Mouse (Mus musculus) hindbrain, embryonic 11.5 days (tissue): ENCODE data around the gene Ppp1r16b. TPM values are rescaled to one million over a fixed set of nuclear protein-coding genes. Genes with fewer than 3 reads are reported as not detected.
A peak's percentile ranks its signal among the peaks of the same experiment; 100 is the strongest.

ENCODE experiments used
- ATAC-seq: fragments of 200-750 bp; cut with Nextera tagmentation; 2 replicates; pipeline ENCODE4 v1.8.0; 2017; ENCODE audit warnings: mild to moderate bottlenecking, moderate TSS enrichment, moderate library complexity; ENCODE audit not compliant: low FRiP score
- DNase-seq: peaks from one replicate; pipeline ENCODE4 v3.0.0-alpha.2; 2015; ENCODE audit warnings: low spot score
- H3K27ac ChIP-seq: fragments of 300-500 bp; sonication (generic); 2 replicates; pipeline ENCODE4 v1.5.1; 2014; ENCODE audit warnings: mild to moderate bottlenecking, low read depth, low read length
- H3K27me3 ChIP-seq: fragments of 300-500 bp; sonication (generic); 2 replicates; pipeline ENCODE4 v1.6.1; 2014; ENCODE audit warnings: mild to moderate bottlenecking, low read length, moderate library complexity, mixed read lengths; ENCODE audit not compliant: control insufficient read depth, insufficient read depth
- H3K36me3 ChIP-seq: fragments of 300-500 bp; sonication (generic); 2 replicates; pipeline ENCODE4 v1.6.1; 2014; ENCODE audit warnings: mild to moderate bottlenecking, low read length, moderate library complexity, mixed read lengths; ENCODE audit not compliant: control insufficient read depth, insufficient read depth
- H3K4me1 ChIP-seq: fragments of 300-500 bp; sonication (generic); replicated peaks from 2 replicates; pipeline ENCODE4 v1.6.1; 2014; ENCODE audit warnings: low read length, mixed read lengths; ENCODE audit not compliant: control insufficient read depth, insufficient read depth
- H3K4me2 ChIP-seq: fragments of 300-500 bp; sonication (generic); replicated peaks from 2 replicates; pipeline ENCODE4 v1.6.1; 2014; ENCODE audit warnings: mild to moderate bottlenecking, low read depth, low read length
- H3K4me3 ChIP-seq: fragments of 300-500 bp; sonication (generic); 2 replicates; pipeline ENCODE4 v1.5.1; 2014; ENCODE audit warnings: low read depth, low read length
- H3K9ac ChIP-seq: fragments of 300-500 bp; sonication (generic); 2 replicates; pipeline ENCODE4 v1.6.1; 2014; ENCODE audit warnings: low read depth, low read length
- H3K9me3 ChIP-seq: fragments of 300-500 bp; sonication (generic); 2 replicates; pipeline ENCODE4 v1.6.1; 2016; ENCODE audit warnings: low read length; ENCODE audit not compliant: control insufficient read depth
- WGBS: fragments of 180-500 bp; shearing (Covaris S2); extraction: QIAGEN DNeasy Blood & Tissue Kit; methylation state at CpG from one replicate; pipeline ENCODE4 v1.1.7; 2014; 5-methylcytosine and 5-hydroxymethylcytosine counted together
- polyA plus RNA-seq: library from polyadenylated mRNA; unstranded; fragments of >200 nt; fragmentation: Nextera tagmentation; extraction: Ambion mirVana; gene quantifications from 2 replicates; pipeline ENCODE4 v1.2.1, GENCODE M21; 2014

Ppp1r16b gene
- polyA plus RNA-seq, 1 experiment from 2014 or later = 3.6 TPM

- H3K4me3 ChIP-seq = peak overlapping the region; percentile 80
- no peaks in the 10 kb centered on the region for H3K27me3 ChIP-seq
- DNase-seq (peak; percentile 15), ATAC-seq (no peak)
- no peaks in the 10 kb centered on the region for H3K9me3 ChIP-seq
- H3K27ac ChIP-seq = no peak overlapping the region
- H3K9ac ChIP-seq = peak overlapping the region; percentile 70
- peak overlapping the region; percentile 80 for H3K4me2 ChIP-seq
- 14% methylated on average over 5 of the region's 5 CpGs for WGBS
- no peaks in the 10 kb centered on the region for H3K36me3 ChIP-seq
- H3K4me1 ChIP-seq = peaks cover 3% of the 10 kb centered on the region; the same call in 1 of the 2 replicates
Measured at GRCm38 (mm10) chr2:158768771-158769170, 103.6 kb downstream of the Ppp1r16b start.

DNA sequence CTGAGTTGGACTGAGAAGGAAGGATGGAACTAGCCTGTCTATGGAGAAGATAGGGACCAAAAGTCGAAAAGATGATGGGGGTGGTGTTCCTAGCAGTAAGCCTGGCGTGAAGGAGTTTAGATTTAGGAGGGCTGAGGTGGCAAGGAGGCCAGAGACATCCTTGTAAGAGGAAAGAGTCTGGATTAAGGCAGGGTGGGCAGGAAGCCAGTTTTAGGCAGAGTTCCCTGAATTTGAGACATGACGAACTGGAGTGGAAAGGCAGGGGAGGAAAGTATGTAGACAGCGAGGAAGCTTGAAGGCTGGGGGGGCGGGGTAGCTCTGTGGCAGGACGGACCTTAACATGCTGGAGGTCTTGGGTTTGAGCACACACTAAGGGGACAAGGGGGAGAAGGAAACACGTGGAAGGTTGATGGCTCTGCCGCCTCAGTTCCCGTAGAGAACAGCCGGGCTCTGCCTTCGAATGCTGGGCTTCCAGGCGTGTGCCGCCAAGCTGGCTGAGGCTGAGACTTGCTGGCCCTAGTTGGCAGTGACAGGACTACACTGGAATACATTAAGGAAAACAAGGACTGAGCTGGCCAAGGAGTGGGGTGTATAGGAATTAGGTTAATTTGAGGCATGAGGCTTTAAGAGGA, 105.0 kb downstream of the Ppp1r16b start:
- no peaks in the 10 kb centered on the region for H3K27me3 ChIP-seq
- H3K9me3 ChIP-seq = no peaks in the 10 kb centered on the region
- H3K4me1 ChIP-seq = peaks cover 3% of the 10 kb centered on the region; the same call in 1 of the 2 replicates
- no peak overlapping the region for H3K27ac ChIP-seq
- H3K4me2 ChIP-seq = peak overlapping the region; percentile 80
- H3K36me3 ChIP-seq = no peaks in the 10 kb centered on the region
- WGBS = 56% methylated on average over 13 of the region's 13 CpGs
- 0 out of 2 replicates have a peak overlapping the region, but pooled peaks have one; percentile 17 for H3K9ac ChIP-seq
- no peak for ATAC-seq
- peak; percentile 11 for DNase-seq
- peak overlapping the region; percentile 80 for H3K4me3 ChIP-seq

- Histone ChIP-seq H3K36me3 (no peaks in the 10 kb centered on the region), H3K4me1 (peaks cover 3% of the 10 kb centered on the region; the same call in 1 of the 2 replicates), H3K27me3 (no peaks in the 10 kb centered on the region), H3K4me2 (no peak overlapping the region), H3K4me3 (no peak overlapping the region), H3K9me3 (no peaks in the 10 kb centered on the region), H3K9ac (no peak overlapping the region), H3K27ac (no peak overlapping the region)
- DNase-seq = no peak
- 61% methylated on average over 11 of the region's 11 CpGs for WGBS
- no peak for ATAC-seq
Measured at GRCm38 (mm10) chr2:158771066-158771763, 106.0 kb downstream of the Ppp1r16b start.

DNA sequence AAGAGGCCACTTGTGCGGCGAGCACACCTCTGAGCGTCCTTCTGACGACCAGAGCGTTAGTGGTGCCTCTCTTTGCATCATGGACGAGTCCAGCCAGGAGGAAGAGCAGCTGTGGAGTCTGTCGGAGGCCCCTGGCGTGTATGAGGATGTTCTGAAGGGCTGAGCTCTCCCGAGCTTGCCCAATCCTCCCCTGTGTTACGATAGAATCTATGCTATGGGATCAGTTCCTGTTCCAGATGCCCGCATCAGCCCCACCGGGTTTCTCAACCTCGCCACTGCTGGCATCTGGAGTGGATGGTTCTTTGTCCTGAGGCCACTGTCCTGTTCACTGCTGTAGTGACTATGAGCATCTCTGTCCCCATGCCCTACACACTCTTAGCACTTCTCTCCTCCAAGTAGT, 107.6 kb downstream of the Ppp1r16b start:
- DNase-seq (no peak), ATAC-seq (no peak)
- no peak overlapping the region for H3K9ac ChIP-seq
- no peak overlapping the region for H3K4me3 ChIP-seq
- WGBS = 87% methylated on average over 13 of the region's 13 CpGs
- H3K4me2 ChIP-seq = no peak overlapping the region
- peaks cover 3% of the 10 kb centered on the region; the same call in 1 of the 2 replicates for H3K4me1 ChIP-seq
- no peaks in the 10 kb centered on the region for H3K9me3 ChIP-seq
- H3K27ac ChIP-seq = no peak overlapping the region
- no peaks in the 10 kb centered on the region for H3K27me3 ChIP-seq
- no peaks in the 10 kb centered on the region for H3K36me3 ChIP-seq

- DNase-seq (no peak), ATAC-seq (no peak)
- Histone ChIP-seq H3K27me3 (no peaks in the 10 kb centered on the region), H3K9ac (no peak overlapping the region), H3K27ac (no peak overlapping the region), H3K36me3 (no peaks in the 10 kb centered on the region), H3K4me2 (no peak overlapping the region), H3K4me3 (no peak overlapping the region), H3K4me1 (peaks cover 3% of the 10 kb centered on the region; the same call in 1 of the 2 replicates), H3K9me3 (no peaks in the 10 kb centered on the region)
- WGBS = 84% methylated on average over 8 of the region's 8 CpGs
Measured at GRCm38 (mm10) chr2:158774886-158775285, 109.7 kb downstream of the Ppp1r16b start.

DNA sequence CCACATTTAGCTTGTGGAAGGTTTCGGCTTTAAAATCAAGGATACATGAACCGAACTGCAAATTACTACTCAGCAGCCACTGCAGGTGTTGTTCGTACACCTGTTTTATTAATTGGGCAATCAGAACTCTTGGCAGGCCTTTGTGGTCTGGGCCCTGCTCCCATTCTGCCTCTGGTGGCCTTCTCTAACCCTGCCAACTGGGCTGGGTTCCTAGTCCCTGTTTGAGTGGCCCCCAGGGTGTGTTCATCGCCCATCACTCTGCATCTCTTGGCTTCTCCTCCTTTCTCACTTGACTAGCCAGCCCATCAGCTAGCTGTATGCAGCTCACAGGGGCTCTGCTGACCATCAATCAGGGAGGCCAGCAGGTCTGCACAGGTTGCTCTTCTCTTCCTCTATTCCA, 111.5 kb downstream of the Ppp1r16b start:
- H3K4me2 ChIP-seq = no peak overlapping the region
- H3K36me3 ChIP-seq = peaks cover 4% of the 10 kb centered on the region; the same call in 1 of the 2 replicates
- no peak overlapping the region for H3K27ac ChIP-seq
- 88% methylated on average over 4 of the region's 4 CpGs for WGBS
- no peak overlapping the region for H3K4me3 ChIP-seq
- DNase-seq = no peak
- H3K4me1 ChIP-seq = no peaks in the 10 kb centered on the region; the same call in 1 of the 2 replicates
- H3K27me3 ChIP-seq = no peaks in the 10 kb centered on the region
- no peaks in the 10 kb centered on the region for H3K9me3 ChIP-seq
- no peak overlapping the region for H3K9ac ChIP-seq
- ATAC-seq = no peak

GRCm38 (mm10) chr2:158777490-158777889, 112.3 kb downstream of the Ppp1r16b start:
- no peaks in the 10 kb centered on the region for H3K27me3 ChIP-seq
- H3K36me3 ChIP-seq = peaks cover 4% of the 10 kb centered on the region; the same call in 1 of the 2 replicates
- no peak overlapping the region for H3K4me2 ChIP-seq
- no peak for DNase-seq
- WGBS = 76% methylated on average over 6 of the region's 6 CpGs
- H3K9me3 ChIP-seq = no peaks in the 10 kb centered on the region
- H3K4me3 ChIP-seq = no peak overlapping the region
- no peak for ATAC-seq
- H3K27ac ChIP-seq = no peak overlapping the region
- H3K9ac ChIP-seq = no peak overlapping the region
- no peaks in the 10 kb centered on the region; the same call in 1 of the 2 replicates for H3K4me1 ChIP-seq

GRCm38 (mm10) chr2:158778349-158778748, 113.2 kb downstream of the Ppp1r16b start:
- no peak for DNase-seq
- 90% methylated on average over 7 of the region's 7 CpGs for WGBS
- peaks cover 4% of the 10 kb centered on the region; the same call in 1 of the 2 replicates for H3K36me3 ChIP-seq
- no peak overlapping the region for H3K4me2 ChIP-seq
- no peak overlapping the region for H3K4me3 ChIP-seq
- H3K27me3 ChIP-seq = no peaks in the 10 kb centered on the region
- no peaks in the 10 kb centered on the region for H3K9me3 ChIP-seq
- H3K27ac ChIP-seq = no peak overlapping the region
- no peak for ATAC-seq
- no peak overlapping the region for H3K9ac ChIP-seq
- H3K4me1 ChIP-seq = no peaks in the 10 kb centered on the region; the same call in 1 of the 2 replicates
